Mouse (Mus musculus): ENCODE measurements around the gene Vps37b.

- TF ChIP-seq CTCF (IDR thresholded peaks at IDR 0.05; ENCODE audit: borderline replicate concordance, insufficient read depth, low read length) (no peak), POLR2A (IDR thresholded peaks at IDR 0.05; ENCODE audit: low read depth, low read length) (no peak)
Measured at GRCm38 (mm10) chr5:124078794-124079416, 46.8 kb upstream of the Vps37b start.

Measured in embryonic fibroblast, embryonic 13.5 days (primary cell).